Mouse (Mus musculus) G1E-ER4 (cell line): ENCODE data around the gene Slc4a5. TPM values are rescaled to one million over a fixed set of nuclear protein-coding genes. Genes with fewer than 3 reads are reported as not detected.

Experiments used
- GATA1 ChIP-seq: IDR thresholded peaks from one replicate; pipeline ENCODE4 v1.8.0; 2012; ENCODE audit warnings: low read length, inconsistent platforms
- polyA plus RNA-seq: library from polyadenylated mRNA; stranded (reverse); fragments of >175 nt; gene quantifications from 2 replicates; pipeline ENCODE4 v1.2.3, GENCODE M21; 2012

Gene Slc4a5
- polyA plus RNA-seq, 1 experiment, result not detected

DNA sequence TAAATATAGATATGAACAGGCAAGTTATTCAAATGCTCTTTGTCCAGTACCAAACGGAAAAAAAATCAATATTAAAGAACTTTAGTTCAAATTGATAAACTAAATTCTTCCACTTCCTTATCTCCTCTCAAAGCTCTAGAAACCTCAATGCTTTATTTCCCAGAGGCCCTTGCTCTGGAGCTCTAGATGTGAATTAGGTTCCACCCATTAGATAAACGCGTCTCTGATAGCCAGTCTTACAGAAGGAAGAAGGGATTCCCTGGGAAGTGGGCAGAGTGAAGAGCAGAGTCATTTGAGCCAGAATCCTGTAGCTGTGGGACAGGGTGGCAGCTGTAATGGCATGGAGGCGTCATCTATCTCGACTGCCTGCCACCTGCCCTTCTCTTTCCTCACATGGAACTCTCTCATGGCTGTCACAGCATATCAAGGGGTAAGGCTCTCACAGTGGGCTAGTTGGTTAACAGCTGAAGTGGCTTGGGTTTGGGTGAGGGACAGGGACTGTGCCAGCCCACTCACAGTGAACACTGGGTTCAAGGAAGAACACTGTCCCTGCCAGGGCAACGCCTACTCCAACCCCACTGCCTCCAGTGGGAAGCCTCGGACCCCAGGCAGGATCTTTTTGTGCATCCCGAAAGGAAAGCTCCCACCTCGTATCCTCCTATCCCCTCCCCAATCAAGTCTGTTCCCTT is 12.1 kb upstream of the Slc4a5 start:
- TF ChIP-seq GATA1, result no peak

DNA sequence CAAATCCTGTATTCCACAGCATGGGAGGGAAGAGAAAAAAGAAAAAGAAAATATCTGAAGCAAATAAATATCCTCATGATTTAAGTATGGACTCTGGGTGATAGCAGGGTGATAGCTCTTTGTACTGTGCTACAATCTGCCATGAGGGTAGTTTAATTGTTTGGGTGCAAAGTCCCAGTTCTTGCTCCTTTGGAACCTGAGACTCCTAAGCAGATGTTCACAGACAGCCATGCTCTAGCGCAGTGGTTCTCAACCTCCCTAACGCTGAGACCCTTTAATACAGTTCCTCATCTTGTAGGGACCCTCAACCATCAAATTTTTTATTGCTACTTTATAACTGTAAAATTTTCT is 11.6 kb upstream of the Slc4a5 start:
- no peak for TF ChIP-seq GATA1

DNA sequence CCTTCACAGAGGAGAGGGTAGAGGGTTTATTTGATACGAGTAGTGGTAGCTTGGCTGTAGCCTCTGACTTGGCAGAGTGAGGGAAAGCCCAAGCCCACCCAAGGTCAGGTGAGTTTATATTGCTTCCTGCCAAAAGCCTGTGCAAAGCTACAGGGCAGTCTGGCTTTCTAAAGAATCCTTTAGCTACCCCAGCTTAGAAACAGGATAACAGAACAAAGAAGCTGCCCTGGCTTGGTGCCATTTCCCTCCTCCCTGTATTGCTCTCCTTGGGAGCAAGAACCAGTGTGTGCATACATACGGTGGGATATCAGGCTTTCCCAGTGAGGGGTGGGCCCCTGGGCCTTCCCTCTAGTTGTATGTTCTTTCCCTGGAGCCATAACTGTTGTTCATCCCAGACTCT is 9.1 kb upstream of the Slc4a5 start:
- no peak for TF ChIP-seq GATA1

DNA sequence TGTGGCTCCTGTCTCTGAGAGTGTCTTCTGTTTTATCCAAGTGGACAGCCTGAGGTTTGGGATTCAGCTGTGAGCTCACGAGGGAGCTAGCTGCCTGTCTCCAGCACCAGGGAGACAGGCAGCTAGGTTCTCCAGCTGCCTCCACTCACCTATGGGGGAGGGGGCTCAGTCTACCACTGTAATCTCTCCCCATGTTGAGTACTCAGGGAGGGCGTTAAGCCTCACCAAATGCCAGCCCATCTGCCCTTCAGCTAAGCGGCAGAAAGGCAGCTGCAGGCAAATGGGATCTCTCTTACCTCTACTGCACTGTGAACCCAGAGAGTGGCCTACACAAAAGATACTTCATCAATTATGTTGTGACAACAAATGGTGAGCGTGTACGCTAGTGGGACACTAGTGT is 8.1 kb upstream of the Slc4a5 start:
- TF ChIP-seq GATA1, result no peak

DNA sequence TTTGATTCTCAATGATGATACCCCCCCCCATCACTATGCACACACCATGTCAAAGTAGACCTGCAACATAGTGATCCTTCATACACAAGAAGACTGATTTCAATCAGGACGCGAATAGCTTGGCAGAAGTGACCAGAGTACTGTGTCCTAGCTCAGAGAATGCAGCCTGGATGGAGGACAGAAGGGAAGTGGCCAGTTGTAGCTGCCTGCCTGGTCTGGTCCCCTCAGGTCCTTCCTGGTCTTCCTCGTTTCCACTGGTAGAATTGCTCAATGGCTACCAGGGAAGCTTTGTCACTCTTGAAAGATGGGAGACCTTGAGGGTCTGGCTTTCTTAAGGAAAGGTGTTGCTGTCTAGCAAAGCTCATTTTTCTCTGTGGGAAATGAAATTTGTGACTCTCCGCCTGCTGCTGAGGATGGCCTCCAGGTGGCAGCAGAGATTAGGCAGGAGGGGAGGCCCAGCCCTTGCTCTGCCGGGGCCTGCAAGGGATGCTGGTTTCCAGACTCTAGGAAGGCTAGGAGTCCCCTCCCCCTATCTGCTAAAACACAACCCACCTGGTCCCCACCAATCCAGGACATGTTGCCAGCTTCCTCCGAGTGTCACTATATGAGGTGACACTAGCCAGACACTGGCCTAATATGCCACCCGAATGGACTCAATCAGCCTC is 4.5 kb upstream of the Slc4a5 start:
- TF ChIP-seq GATA1, result no peak

DNA sequence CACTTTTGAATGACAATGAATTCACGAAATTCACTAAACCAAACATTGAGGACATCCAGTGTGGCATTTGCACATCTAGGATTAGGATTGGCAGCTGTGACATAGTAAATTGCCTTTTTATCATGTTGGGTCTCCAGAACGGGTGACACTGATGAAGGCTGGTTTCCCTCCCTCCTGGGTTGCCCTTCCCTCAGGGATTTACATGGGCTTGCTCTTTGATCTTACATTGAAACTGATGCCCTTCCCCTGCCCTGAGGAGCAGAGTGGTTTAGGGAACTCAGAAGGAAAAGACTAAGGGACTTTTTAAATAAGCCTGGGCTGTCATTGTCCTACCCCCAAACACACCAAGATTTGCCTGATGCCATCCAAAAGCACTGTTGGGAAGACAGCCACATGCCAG is 11.9 kb downstream of the Slc4a5 start:
- TF ChIP-seq GATA1, result no peak

DNA sequence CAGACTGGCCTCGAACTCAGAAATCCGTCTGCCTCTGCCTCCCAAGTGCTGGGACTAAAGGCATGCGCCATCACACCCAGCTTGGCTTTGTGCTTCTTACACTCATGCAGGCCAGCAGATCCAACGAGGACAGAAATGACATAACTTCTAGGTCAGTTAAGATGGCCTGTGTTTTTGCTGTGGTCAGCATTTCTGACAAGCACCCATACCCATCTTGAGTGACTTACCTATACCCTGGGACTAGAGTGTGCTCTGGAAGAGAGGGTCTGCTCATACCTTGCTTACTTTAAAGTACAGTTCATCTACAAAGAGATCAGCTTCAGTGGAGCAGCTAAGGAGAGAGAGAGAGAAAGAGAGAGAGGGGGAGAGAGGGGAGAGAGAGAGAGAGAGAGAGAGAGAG is 13.7 kb downstream of the Slc4a5 start:
- TF ChIP-seq GATA1, result no peak

DNA sequence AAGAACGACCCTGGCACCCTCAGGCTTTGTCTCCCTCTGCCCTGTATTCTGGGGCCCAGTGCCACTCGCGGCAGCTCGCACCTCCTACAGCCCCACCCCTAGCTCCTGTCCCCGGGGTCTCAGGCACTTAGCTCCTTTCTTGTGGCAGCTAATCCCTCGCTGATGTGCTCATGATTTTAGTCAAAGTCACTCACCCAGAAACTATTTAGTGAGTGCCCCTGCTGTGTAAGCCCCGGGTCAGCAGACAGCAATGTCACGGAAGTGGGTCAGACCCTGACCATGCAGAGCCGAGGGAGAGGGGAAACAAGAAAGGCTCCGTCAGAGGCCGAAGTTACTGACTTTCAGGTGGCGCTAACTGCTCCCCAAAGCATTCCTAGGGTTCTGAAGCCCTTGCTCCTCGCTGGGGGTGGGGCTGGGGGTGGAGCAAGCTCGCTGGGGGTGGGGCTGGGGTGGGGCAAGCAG is 14.7 kb downstream of the Slc4a5 start:
- no peak for TF ChIP-seq GATA1

DNA sequence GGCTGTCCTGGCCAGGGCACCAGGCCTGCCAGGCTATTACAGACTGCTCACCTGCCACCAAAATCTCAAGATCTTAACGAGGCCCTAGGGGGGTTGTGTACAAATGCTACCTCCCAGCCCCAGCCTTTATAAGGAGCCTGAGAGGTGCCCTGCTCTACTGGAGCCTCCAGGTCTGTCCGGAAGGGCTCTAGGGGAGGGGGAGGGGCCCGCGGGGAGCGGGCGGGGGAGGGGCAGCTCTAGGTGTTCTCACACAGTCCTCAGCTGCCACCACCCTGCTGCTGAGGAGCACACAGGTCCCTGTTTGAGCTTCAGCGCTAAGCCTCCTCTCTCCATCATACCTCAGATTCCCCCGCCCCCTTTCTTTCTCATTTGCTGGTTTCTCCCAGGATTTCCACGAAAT is 17.5 kb downstream of the Slc4a5 start:
- no peak for TF ChIP-seq GATA1

DNA sequence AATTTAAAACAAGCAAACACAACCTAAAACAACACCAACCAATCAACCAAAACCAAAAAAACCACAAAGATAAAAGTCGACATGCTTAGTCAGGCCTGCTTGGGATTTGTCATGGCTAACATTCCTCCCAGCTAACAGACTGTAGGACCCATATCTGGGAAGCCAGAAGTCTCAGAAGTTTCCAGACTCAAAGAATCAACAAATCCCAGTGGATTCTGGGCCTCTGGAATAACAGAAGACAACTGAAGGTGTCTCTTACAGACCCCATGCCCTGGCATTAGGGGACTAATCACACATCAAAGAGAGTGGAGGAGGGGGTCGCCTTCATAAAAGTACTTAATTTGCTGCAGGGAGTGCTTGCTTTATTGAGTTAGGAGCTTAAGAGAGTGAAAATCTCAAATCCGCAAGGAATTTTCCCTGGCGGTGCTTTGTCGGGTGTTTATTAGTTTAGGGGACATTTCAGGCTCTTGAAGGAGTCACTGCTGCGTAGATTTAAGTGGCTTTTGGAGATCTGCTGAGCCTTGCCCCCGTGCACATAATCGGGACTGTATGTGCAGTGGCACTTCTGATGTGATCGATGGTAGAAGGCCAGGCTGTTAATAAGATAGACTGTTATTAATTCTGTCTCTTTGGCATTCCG is 24.9 kb downstream of the Slc4a5 start:
- TF ChIP-seq GATA1, result no peak

DNA sequence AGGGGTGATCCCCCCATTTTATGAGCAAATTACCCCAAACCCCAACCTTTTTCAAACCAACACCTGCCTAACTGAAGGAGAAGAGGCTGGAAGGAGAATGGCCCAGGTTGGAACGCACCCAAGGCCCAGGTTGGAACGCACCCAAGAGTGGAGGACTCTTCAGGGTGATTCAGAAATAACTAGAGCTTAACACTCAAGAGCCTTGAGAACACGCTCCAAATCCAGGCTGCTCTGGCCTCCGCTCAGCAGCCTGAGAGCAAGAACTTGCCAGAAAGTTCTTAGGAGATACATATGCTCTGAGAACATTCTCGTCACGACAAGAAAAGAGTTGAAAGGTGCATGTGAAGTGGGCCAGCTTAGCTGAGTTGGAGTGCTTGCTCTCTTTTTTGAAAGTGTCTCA is 25.5 kb downstream of the Slc4a5 start:
- TF ChIP-seq GATA1, result no peak

DNA sequence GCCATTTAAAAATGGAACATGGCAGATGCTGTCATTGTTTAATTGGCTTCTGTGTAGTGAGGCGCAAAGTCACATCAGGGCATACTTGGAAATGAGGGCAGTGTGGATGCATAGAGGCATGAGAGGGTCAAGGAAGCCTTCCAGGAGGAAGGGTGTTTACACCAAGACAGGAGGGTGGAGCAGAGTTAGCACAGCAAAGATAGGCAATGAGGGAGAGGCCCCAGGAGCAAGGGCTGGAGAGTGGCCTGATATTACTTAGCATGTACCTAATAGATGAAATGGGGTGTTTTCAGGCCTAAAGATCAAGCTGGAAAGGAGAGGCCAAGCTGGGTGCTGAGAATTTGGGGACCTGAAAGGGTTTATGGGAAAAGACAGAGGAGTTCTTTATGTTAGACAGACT is 26.4 kb downstream of the Slc4a5 start:
- no peak for TF ChIP-seq GATA1

DNA sequence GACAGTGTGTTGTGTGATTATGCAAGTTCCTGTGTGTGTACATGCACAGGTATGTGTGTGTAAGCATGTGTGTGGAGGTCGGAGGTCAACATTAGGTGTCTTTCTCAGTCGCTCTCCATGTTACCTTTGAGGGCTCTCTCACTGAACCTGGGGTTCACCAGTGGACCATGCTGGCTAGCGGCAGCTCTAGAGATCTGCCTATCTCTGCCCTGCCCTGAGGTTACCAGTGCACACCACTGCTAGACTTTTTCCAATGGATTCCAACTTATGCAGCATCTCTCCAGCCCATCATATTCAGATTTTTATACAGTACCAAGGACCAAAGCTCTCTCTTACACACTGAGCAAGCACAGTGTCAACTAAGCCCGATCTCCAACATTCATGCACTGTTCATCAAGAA is 27.1 kb downstream of the Slc4a5 start:
- TF ChIP-seq GATA1, result no peak

DNA sequence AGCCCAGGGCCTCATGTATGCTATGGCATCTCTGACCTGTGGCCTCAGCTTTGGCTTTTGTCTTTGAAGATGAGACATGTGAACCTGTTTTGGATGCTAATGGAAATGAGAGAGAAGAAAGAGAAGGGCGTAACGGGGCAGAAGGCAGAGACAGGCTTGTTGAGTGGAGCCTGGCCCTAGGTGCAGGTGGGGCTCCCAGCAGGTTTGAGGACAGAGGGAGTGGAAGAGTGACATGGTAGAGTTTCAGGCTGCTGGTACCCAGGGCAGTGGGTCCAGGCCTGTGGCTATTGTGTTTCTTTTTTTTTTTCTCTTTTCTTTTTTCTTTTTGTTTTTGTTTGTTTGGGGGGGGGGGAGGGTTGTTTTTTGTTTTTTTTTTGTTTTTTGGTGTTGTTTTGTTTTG is 27.5 kb downstream of the Slc4a5 start:
- no peak for TF ChIP-seq GATA1

DNA sequence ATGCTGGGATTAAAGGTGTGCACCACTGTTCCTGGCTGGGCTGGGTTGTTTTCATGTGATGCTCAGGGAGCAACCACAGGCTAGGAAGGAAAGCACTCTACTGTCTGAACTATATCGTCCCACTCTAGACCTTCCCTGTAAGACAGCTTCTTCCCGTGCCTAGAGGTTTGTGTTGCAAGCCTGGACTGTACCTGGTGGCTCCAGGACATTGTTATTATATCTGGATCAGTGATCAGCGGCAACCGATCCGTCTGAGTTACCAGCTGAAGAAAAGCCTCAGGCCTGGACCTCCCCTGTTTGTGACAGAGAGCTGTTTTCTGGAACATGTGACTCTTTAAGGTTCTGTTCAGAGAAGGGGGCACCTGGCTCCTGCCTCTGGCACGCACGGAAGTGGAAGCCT is 34.6 kb downstream of the Slc4a5 start:
- TF ChIP-seq GATA1, result no peak

DNA sequence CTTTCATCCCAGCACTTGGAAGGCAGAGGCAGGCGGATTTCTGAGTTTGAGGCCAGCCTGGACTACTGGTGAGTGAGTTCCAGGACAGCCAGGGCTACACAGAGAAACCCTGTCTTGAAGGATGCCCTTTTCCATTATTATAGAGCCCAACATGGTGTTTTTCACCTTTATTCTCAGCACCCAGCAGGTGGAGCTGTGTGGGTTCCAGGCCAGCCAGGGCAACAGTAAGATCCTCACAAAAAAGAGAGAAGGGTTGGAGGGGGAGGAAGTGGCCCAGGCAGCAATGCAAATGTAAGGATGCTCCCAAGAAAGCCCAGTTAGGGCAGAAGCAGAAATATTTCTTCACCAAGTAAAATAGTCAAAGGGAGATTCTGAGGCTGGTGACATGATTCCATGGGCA is 44.9 kb downstream of the Slc4a5 start:
- TF ChIP-seq GATA1, result no peak

DNA sequence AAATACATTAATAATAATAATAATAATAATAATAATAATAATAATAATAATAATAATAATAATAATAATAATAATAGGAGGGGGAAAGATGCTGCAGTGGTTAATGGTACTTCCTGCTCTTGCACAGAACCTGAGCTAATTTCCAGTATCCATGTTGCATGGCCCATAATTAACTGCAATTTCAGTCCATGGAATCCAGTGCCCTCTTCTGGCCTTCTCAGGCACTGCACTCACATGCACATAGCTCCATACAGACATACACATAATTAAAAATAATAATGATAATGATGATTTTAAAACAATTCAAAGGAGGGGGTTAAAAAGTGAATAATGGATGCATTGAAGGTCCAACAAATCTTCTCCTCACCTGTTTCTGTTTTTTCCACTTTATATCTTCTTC is 45.6 kb downstream of the Slc4a5 start:
- TF ChIP-seq GATA1, result no peak
